ENCODE assay signal across 15 mouse cellular contexts in genomic region chr19:21001552-21001951, GRCm38 (mm10). TPM values are rescaled to one million over a fixed set of nuclear protein-coding genes. Genes with fewer than 3 reads are reported as not detected.
"Had no signal": no experiment of that assay in that cellular context is flagged by ENCODE, and none has a peak within 500 bp of the region (broad histone marks: within the 10 kb centered on the region; RNA-seq: fewer than 3 reads in every experiment).

No protein-coding gene starts in this region.

- H3K27ac ChIP-seq: limb, embryonic 10.5 days; liver, embryonic 13.5 days; lung, embryonic 15.5 days; macrophage; midbrain, embryonic 15.5 days; neural tube, embryonic 12.5 days; stomach, postnatal 0 days had no signal

- H3K9ac ChIP-seq: liver, embryonic 13.5 days; liver, postnatal 0 days; lung, embryonic 15.5 days; midbrain, embryonic 15.5 days; neural tube, embryonic 12.5 days had no signal

- ATAC-seq: intestine, embryonic 16.5 days; liver, postnatal 0 days; midbrain, embryonic 15.5 days had no signal

- H3K9me3 ChIP-seq: limb, embryonic 10.5 days; liver, embryonic 13.5 days; lung, embryonic 15.5 days; megakaryocyte, embryonic 14.5 days; midbrain, embryonic 15.5 days had no signal

- H3K27me3 ChIP-seq: liver, embryonic 13.5 days; lung, embryonic 15.5 days; megakaryocyte, embryonic 14.5 days; midbrain, embryonic 15.5 days; neural tube, embryonic 12.5 days had no signal

- H3K4me3 ChIP-seq: limb, embryonic 10.5 days; liver, embryonic 13.5 days; lung, embryonic 15.5 days; megakaryocyte, embryonic 14.5 days; midbrain, embryonic 15.5 days; neural tube, embryonic 12.5 days had no signal

- H3K36me3 ChIP-seq: limb, embryonic 10.5 days; liver, embryonic 13.5 days; lung, embryonic 15.5 days; midbrain, embryonic 15.5 days; neural tube, embryonic 12.5 days had no signal

- H3K4me2 ChIP-seq: liver, embryonic 13.5 days; lung, embryonic 15.5 days; midbrain, embryonic 11.5 days; midbrain, embryonic 15.5 days; neural tube, embryonic 12.5 days had no signal

- DNase-seq: layer of hippocampus, adult 9-11 months; layer of hippocampus, postnatal 36 days; liver, embryonic 13.5 days; liver, postnatal 0 days; lung, postnatal 14 days; thymus, postnatal 4 days had no signal

- H3K4me1 ChIP-seq: limb, embryonic 10.5 days; liver, embryonic 13.5 days; lung, embryonic 15.5 days; midbrain, embryonic 15.5 days; neural tube, embryonic 12.5 days had no signal

RNA-seq across cellular contexts. Expression of gene Tmc1, which starts 47.5 kb away (rescaled TPM):
- total RNA-seq: layer of hippocampus, postnatal 36 days had no signal
- polyA plus RNA-seq: limb, embryonic 10.5 days; liver, postnatal 0 days; macrophage; stomach, postnatal 0 days had no signal
